ENCODE assay signal across 10 mouse cellular contexts in the genomic region with DNA sequence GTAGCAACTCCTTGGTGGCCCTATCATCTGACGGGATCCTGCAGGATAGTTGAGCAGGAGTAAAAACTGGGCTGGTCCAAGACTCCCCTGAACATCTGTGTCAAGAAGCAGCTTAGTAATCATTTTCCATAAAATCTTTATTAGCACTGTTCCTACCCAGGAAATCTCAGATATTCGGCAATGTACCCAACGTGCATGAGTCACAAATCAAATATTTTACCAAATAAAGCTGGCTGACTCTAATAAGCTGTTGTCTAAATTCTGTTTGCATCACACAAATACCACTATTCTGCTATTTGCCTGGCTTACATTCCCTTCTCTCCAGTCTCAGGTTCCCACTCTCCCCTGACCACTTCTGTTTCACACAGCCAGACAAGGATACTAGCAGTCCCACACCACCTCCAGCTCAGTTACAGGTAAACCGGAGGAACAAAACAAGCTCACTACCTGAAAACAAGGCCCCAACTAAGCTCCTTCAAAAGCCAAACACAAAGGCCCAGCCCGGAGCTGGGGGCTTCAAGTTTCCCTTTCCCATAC. TPM values are rescaled to one million over a fixed set of nuclear protein-coding genes. Genes with fewer than 3 reads are reported as not detected.
DNase-seq lines count a peak whose midpoint lies in the region; ATAC-seq lines count a peak whose summit lies in the region.
"Had no signal": no experiment of that assay in that cellular context is flagged by ENCODE, and none has a peak within 500 bp of the region (broad histone marks: within the 10 kb centered on the region; RNA-seq: fewer than 3 reads in every experiment).

No protein-coding gene starts in this region.

- ATAC-seq in intestine, embryonic 15.5 days = no peak
- no peak for ATAC-seq in intestine, embryonic 16.5 days
- no peak for ATAC-seq in forebrain, embryonic 14.5 days
- ATAC-seq in midbrain, embryonic 12.5 days (ENCODE audit: low FRiP score, low read depth) = no peak

- 0 out of 2 replicates have a peak, but pooled peaks cover 12% of the 10 kb centered on the region for H3K4me1 ChIP-seq in intestine, embryonic 15.5 days (replicated peaks)
- H3K4me1 ChIP-seq in intestine, embryonic 16.5 days (ENCODE audit: control insufficient read depth, insufficient read depth, low read length) = peaks cover 10% of the 10 kb centered on the region
- peaks cover 14% of the 10 kb centered on the region for H3K4me1 ChIP-seq in forebrain, embryonic 14.5 days (ENCODE audit: control insufficient read depth, insufficient read depth, low read length)
- H3K4me1 ChIP-seq in midbrain, embryonic 12.5 days = peaks cover 17% of the 10 kb centered on the region

- 69% methylated on average over 5 of the region's 5 CpGs for WGBS in intestine, embryonic 15.5 days
- WGBS in intestine, embryonic 16.5 days = 66% methylated on average over 5 of the region's 5 CpGs
- 55% methylated on average over 5 of the region's 5 CpGs for WGBS in forebrain, embryonic 14.5 days
- WGBS in midbrain, embryonic 12.5 days = 71% methylated on average over 5 of the region's 5 CpGs

- DNase-seq in Muller cell, postnatal 12 days (ENCODE audit: inconsistent ontology term) = peak; percentile 82
- no peak for DNase-seq in forebrain, embryonic 14.5 days (ENCODE audit: low spot score)
- no peak for DNase-seq in layer of hippocampus, postnatal 10 days (ENCODE audit: low spot score in 2 of 2)
- DNase-seq in layer of hippocampus, adult 9-11 months = no peak
- no peak for DNase-seq in cerebellum, adult 9-11 months
- DNase-seq: retina, postnatal 1 day had no signal

- no peak overlapping the region for H3K4me3 ChIP-seq in intestine, embryonic 15.5 days (replicated peaks)
- no peak overlapping the region for H3K4me3 ChIP-seq in intestine, embryonic 16.5 days (ENCODE audit: low read length)
- H3K4me3 ChIP-seq in forebrain, embryonic 14.5 days (ENCODE audit: low read depth, low read length) = no peak overlapping the region
- H3K4me3 ChIP-seq in midbrain, embryonic 12.5 days = peak overlapping the region; percentile 19
- H3K4me3 ChIP-seq: erythroblast, embryonic 14.5 days had no signal

- H3K36me3 ChIP-seq in intestine, embryonic 15.5 days = no peaks in the 10 kb centered on the region
- H3K36me3 ChIP-seq in intestine, embryonic 16.5 days (ENCODE audit: control insufficient read depth, insufficient read depth, low read length) = no peaks in the 10 kb centered on the region
- H3K36me3 ChIP-seq in forebrain, embryonic 14.5 days (ENCODE audit: control insufficient read depth, insufficient read depth, low read length) = no peaks in the 10 kb centered on the region
- H3K36me3 ChIP-seq in midbrain, embryonic 12.5 days = no peaks in the 10 kb centered on the region

- 0 out of 2 replicates have a peak overlapping the region, but pooled peaks have one; percentile 2 for H3K4me2 ChIP-seq in intestine, embryonic 15.5 days (replicated peaks)
- no peak overlapping the region for H3K4me2 ChIP-seq in intestine, embryonic 16.5 days (ENCODE audit: low read depth, low read length)
- H3K4me2 ChIP-seq in forebrain, embryonic 14.5 days (ENCODE audit: low read length) = peak overlapping the region; percentile 36
- H3K4me2 ChIP-seq in midbrain, embryonic 12.5 days (replicated peaks) = peak overlapping the region; percentile 81

- H3K9ac ChIP-seq in intestine, embryonic 15.5 days = no peak overlapping the region
- no peak overlapping the region for H3K9ac ChIP-seq in intestine, embryonic 16.5 days (ENCODE audit: low read depth, low read length)
- no peak overlapping the region for H3K9ac ChIP-seq in forebrain, embryonic 14.5 days (ENCODE audit: low read length)
- H3K9ac ChIP-seq in midbrain, embryonic 12.5 days (replicated peaks) = no peak overlapping the region; the same call in 1 of the 2 replicates

- no peaks in the 10 kb centered on the region for H3K27me3 ChIP-seq in intestine, embryonic 15.5 days (replicated peaks)
- no peaks in the 10 kb centered on the region for H3K27me3 ChIP-seq in intestine, embryonic 16.5 days (replicated peaks; ENCODE audit: control insufficient read depth, insufficient read depth, low read length)
- no peaks in the 10 kb centered on the region for H3K27me3 ChIP-seq in forebrain, embryonic 14.5 days (replicated peaks; ENCODE audit: control insufficient read depth, insufficient read depth, low read length)
- H3K27me3 ChIP-seq in midbrain, embryonic 12.5 days = no peaks in the 10 kb centered on the region

- H3K9me3 ChIP-seq in intestine, embryonic 15.5 days = no peaks in the 10 kb centered on the region
- no peaks in the 10 kb centered on the region for H3K9me3 ChIP-seq in intestine, embryonic 16.5 days (ENCODE audit: control insufficient read depth, low read length)
- H3K9me3 ChIP-seq in forebrain, embryonic 14.5 days (replicated peaks; ENCODE audit: control insufficient read depth, low read length) = no peaks in the 10 kb centered on the region
- no peaks in the 10 kb centered on the region for H3K9me3 ChIP-seq in midbrain, embryonic 12.5 days

- H3K27ac ChIP-seq in intestine, embryonic 15.5 days = no peak overlapping the region
- H3K27ac ChIP-seq in intestine, embryonic 16.5 days (ENCODE audit: low read length) = no peak overlapping the region
- H3K27ac ChIP-seq in forebrain, embryonic 14.5 days (ENCODE audit: low read depth, low read length) = no peak overlapping the region
- H3K27ac ChIP-seq in midbrain, embryonic 12.5 days (replicated peaks) = no peak overlapping the region

RNA-seq across cellular contexts. Expression of a gene that starts 16.3 kb away (rescaled TPM):
- 52.6 and 54.7 TPM in 2 replicates for polyA plus RNA-seq in intestine, embryonic 15.5 days (2015; fragmentation: Nextera tagmentation; extraction: Ambion mirVana)
- polyA plus RNA-seq in intestine, embryonic 16.5 days (2015; fragmentation: Nextera tagmentation; extraction: Ambion mirVana) = 51.4 and 56.1 TPM in 2 replicates
- 42.7 and 46.6 TPM in 2 replicates for polyA plus RNA-seq in forebrain, embryonic 14.5 days (2014; fragmentation: Nextera tagmentation; extraction: Ambion mirVana)
- polyA plus RNA-seq in midbrain, embryonic 12.5 days (2016; fragmentation: Nextera tagmentation; extraction: Ambion mirVana) = 50.4 and 51.4 TPM in 2 replicates
- total RNA-seq in layer of hippocampus, postnatal 10 days (2021) = 10 to 100 TPM; 21.8 to 22.5 TPM

RNA-seq across cellular contexts. Expression of a gene that starts 16.4 kb away (rescaled TPM):
- 31.3 and 33.1 TPM in 2 replicates for polyA plus RNA-seq in intestine, embryonic 15.5 days (2015; fragmentation: Nextera tagmentation; extraction: Ambion mirVana)
- 34.9 and 39.3 TPM in 2 replicates for polyA plus RNA-seq in intestine, embryonic 16.5 days (2015; fragmentation: Nextera tagmentation; extraction: Ambion mirVana)
- 69.8 and 75.5 TPM in 2 replicates for polyA plus RNA-seq in forebrain, embryonic 14.5 days (2014; fragmentation: Nextera tagmentation; extraction: Ambion mirVana)
- polyA plus RNA-seq in midbrain, embryonic 12.5 days (2016; fragmentation: Nextera tagmentation; extraction: Ambion mirVana) = 57.5 and 65.4 TPM in 2 replicates
- total RNA-seq in layer of hippocampus, postnatal 10 days (2021) = 10 to 100 TPM; 37.5 to 39.9 TPM
